Mouse (Mus musculus): ENCODE measurements around the gene Plekha8. TPM values are rescaled to one million over a fixed set of nuclear protein-coding genes. Genes with fewer than 3 reads are reported as not detected.
A peak's percentile ranks its signal among the peaks of the same experiment; 100 is the strongest.

Plekha8 gene
- polyA plus RNA-seq (2015; fragmentation: Nextera tagmentation; extraction: Ambion mirVana), result 2.8 and 3.8 TPM in 2 replicates

DNA sequence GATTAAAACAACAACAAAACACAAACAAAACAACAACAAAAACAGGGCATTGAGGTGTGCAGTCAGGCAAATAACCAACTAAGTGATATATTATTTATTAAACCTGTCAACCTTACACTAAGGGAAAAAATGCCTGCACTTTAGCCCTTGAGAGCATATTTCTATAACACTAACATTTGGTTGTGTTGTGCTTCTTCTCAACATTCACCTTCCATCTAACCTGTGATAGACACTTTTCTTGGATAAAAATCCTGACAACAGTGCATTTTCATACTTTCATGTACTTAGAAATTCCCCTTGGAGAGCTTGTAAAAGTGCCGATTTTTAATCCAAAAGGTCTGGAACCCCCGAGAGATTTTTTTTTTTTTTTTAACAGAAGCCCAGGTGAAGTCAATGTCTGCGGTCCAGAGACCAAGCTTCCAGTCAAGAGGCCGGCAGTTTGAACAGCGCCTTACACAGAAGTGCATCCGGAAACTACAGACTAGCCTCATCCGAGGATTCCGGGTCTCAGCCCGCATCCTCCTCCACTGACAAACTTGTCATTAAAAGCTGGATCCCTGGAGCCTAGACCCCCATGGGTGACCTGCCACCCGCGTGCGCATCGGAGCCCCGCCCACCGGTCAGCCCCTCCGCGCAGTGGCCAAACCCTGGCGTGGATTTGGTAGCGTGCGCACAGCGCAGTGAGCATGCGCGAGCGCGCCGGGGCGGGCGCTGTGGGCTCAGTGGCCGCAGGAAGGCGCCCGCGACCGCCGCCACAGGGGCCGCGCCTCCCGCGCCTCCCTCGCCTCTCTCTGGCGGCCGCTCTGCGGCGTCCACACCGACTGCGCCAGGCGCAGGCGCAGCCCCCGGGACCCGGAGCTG lies at the start of gene Plekha8:
TSS of gene Plekha8 (plus strand) at position 643 of the 861 bp plus-strand sequence.
- Histone ChIP-seq H3K4me2 (peak within 1 kb of the TSS; percentile 96), H3K36me3 (no peaks in the 10 kb centered on the region), H3K9me3 (replicated peaks) (no peaks in the 10 kb centered on the region), H3K9ac (peak within 1 kb of the TSS; percentile 82), H3K27me3 (peaks cover 16% of the 10 kb centered on the region), H3K4me3 (replicated peaks) (peak within 1 kb of the TSS; percentile 78), H3K27ac (peak within 1 kb of the TSS; percentile 32; the same call in 1 of the 2 replicates), H3K4me1 (replicated peaks) (peaks cover 37% of the 10 kb centered on the region)
- ATAC-seq (ENCODE audit: low read depth) (peak; percentile 90), DNase-seq (peak; percentile 86)
- 1% methylated on average over 49 of the region's 49 CpGs for WGBS (ENCODE audit: insufficient replicate concordance)

DNA sequence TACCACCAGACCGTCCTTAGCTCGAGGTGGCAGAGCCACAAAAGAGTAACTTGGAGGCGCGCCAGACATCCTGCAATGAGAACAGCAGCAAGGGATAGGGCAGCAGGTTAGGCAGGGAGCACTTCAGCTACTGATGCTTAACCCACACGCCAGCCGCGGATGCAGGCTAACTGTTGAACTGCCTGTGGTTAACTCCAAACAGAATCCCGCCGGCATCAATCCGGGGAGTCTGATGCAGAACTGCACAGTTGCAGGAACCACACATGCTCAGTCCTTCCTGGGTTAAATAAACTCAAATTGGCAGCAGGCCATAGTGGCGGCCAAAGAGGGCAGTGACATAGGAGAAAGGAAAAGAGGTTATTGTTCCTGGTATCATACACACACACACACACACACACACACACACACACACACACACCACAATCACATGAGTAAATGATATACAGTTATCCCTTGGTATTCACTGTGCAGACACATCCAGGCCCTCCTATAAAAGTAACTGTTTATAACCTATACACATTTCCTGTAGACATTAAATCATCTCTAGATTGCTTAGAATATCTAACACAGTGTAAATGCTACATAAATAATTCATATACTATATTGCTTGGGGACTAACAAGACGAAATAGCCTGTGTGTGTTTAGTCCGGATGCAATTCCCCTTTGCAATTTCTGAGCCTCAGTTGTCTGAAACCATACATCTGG lies 46.4 kb upstream of the Plekha8 start:
- ATAC-seq (ENCODE audit: low read depth), result no peak
- DNase-seq, result no peak
- no peak overlapping the region for H3K4me2 ChIP-seq
- no peak overlapping the region for H3K9ac ChIP-seq
- H3K4me3 ChIP-seq (replicated peaks), result no peak overlapping the region
- H3K36me3 ChIP-seq, result no peaks in the 10 kb centered on the region
- no peaks in the 10 kb centered on the region for H3K9me3 ChIP-seq (replicated peaks)
- WGBS (ENCODE audit: insufficient replicate concordance), result 76% methylated on average over 13 of the region's 13 CpGs
- no peaks in the 10 kb centered on the region for H3K27me3 ChIP-seq
- H3K4me1 ChIP-seq (replicated peaks), result no peaks in the 10 kb centered on the region
- no peak overlapping the region for H3K27ac ChIP-seq

DNA sequence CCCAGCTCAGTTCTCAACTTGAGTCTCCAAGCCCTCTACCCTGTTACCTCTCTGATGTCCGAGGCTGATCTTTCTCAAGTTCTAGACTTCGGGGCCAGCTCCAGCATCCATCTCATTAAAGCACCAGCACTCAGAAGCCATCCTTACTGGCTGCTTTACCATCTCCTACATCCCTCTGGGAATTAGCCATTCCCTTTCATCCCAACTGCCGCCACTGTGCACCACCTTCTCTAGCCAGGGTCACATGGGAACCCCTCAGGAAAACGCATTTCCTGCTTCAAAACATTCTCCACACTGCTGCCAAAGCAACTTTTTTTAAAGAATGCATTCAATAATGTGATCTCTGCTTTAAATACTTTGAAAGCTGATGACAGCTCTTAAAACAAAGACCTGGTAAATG lies 45.6 kb upstream of the Plekha8 start:
- Histone ChIP-seq H3K27me3 (no peaks in the 10 kb centered on the region), H3K9me3 (replicated peaks) (no peaks in the 10 kb centered on the region), H3K36me3 (no peaks in the 10 kb centered on the region), H3K9ac (no peak overlapping the region), H3K4me3 (replicated peaks) (no peak overlapping the region), H3K27ac (no peak overlapping the region), H3K4me1 (replicated peaks) (no peaks in the 10 kb centered on the region), H3K4me2 (no peak overlapping the region)
- WGBS (ENCODE audit: insufficient replicate concordance), result 56% methylated on average over 4 of the region's 4 CpGs
- DNase-seq (no peak), ATAC-seq (ENCODE audit: low read depth) (no peak)

DNA sequence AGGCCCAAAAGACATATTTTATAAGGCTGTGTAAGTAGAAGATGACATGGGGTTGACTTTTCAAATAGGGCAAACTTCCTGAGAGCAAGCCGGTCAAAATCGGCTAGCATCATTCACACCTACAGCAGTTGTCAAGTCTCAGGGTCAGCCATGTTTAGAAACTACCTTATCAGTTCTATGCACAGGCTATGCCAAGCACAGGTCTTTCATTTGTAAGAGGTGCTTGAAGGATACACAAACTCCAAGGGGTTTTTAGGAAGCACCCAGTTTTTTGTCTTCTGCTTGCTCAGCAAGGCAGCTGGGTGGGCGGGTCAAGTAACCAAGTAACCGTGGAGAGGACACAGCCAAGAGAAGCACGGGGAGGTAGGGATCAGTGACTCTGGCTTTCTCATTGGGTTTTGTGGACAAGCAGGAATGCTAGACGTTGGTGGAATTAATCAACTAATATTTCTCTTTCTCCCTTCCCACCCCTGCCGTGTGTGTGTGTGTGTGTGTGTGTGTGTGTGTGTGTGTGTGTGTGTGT lies 44.0 kb upstream of the Plekha8 start:
- ATAC-seq (ENCODE audit: low read depth) (no peak), DNase-seq (no peak)
- H3K9ac ChIP-seq, result no peak overlapping the region
- 63% methylated on average over 6 of the region's 7 CpGs for WGBS (ENCODE audit: insufficient replicate concordance)
- H3K36me3 ChIP-seq, result no peaks in the 10 kb centered on the region
- H3K27ac ChIP-seq, result no peak overlapping the region
- no peaks in the 10 kb centered on the region for H3K9me3 ChIP-seq (replicated peaks)
- H3K4me2 ChIP-seq, result no peak overlapping the region
- no peak overlapping the region for H3K4me3 ChIP-seq (replicated peaks)
- H3K4me1 ChIP-seq (replicated peaks), result no peaks in the 10 kb centered on the region
- H3K27me3 ChIP-seq, result no peaks in the 10 kb centered on the region

DNA sequence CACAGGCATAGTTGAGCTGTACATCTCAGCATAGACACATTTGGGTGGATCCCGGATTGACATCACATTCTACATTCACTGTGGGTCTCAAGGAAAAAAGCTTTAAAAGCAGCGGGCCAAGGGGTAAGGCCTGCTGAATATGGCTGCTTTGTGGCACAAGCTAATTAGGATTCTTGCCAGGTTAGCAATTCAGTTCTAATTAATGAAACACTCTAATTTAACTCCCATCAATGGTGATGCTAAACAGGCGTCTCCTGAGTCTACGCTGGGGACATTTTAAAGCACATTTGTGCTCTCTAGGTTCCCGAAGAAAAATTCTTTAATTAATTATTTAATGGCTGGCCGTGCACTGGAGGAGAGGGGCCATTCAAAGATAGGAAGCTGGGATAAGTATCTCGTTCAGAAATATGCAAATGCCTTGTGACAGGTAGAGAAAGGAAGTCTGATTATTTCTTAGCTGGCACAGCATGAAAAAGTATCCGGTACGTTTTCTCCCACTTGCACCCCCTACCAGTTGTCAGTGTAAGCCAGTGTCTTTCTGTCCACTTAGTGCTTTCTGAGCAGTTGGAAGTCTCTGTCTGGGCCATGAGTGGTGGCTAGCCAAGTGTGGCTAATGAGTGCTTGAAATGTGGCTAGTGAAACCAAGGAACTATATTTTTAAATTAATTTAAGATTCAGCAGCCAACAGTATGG lies 42.0 kb upstream of the Plekha8 start:
- Histone ChIP-seq H3K9me3 (replicated peaks) (no peaks in the 10 kb centered on the region), H3K36me3 (no peaks in the 10 kb centered on the region), H3K27ac (no peak overlapping the region), H3K4me3 (replicated peaks) (no peak overlapping the region), H3K9ac (no peak overlapping the region), H3K4me1 (replicated peaks) (no peaks in the 10 kb centered on the region), H3K27me3 (no peaks in the 10 kb centered on the region), H3K4me2 (no peak overlapping the region)
- WGBS (ENCODE audit: insufficient replicate concordance), result 63% methylated on average over 9 of the region's 9 CpGs
- ATAC-seq (ENCODE audit: low read depth) (no peak), DNase-seq (no peak)

DNA sequence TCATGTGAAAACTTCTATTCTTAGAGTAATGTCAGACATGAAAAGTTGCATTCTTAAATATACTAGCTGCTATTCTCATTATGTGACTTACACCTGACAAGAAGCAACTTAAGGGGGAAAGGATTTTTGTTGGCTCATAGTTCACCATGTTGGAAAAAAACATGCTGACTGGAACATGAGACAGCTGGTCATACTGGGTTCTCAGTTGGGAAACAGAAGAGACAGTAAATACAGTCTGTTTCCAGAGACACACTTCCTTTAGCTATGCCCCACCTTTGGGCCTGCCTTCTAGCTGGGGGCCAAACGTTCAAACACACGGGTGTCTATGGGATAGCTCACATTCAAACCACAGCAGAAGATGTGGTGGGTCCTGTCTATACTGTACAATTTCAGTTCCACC lies 41.3 kb upstream of the Plekha8 start:
- DNase-seq, result no peak
- H3K4me3 ChIP-seq (replicated peaks), result no peak overlapping the region
- H3K27ac ChIP-seq, result no peak overlapping the region
- 60% methylated on average over 2 of the region's 2 CpGs for WGBS (ENCODE audit: insufficient replicate concordance)
- no peaks in the 10 kb centered on the region for H3K4me1 ChIP-seq (replicated peaks)
- no peaks in the 10 kb centered on the region for H3K27me3 ChIP-seq
- no peak overlapping the region for H3K4me2 ChIP-seq
- H3K9ac ChIP-seq, result no peak overlapping the region
- H3K36me3 ChIP-seq, result no peaks in the 10 kb centered on the region
- ATAC-seq (ENCODE audit: low read depth), result no peak
- no peaks in the 10 kb centered on the region for H3K9me3 ChIP-seq (replicated peaks)

DNA sequence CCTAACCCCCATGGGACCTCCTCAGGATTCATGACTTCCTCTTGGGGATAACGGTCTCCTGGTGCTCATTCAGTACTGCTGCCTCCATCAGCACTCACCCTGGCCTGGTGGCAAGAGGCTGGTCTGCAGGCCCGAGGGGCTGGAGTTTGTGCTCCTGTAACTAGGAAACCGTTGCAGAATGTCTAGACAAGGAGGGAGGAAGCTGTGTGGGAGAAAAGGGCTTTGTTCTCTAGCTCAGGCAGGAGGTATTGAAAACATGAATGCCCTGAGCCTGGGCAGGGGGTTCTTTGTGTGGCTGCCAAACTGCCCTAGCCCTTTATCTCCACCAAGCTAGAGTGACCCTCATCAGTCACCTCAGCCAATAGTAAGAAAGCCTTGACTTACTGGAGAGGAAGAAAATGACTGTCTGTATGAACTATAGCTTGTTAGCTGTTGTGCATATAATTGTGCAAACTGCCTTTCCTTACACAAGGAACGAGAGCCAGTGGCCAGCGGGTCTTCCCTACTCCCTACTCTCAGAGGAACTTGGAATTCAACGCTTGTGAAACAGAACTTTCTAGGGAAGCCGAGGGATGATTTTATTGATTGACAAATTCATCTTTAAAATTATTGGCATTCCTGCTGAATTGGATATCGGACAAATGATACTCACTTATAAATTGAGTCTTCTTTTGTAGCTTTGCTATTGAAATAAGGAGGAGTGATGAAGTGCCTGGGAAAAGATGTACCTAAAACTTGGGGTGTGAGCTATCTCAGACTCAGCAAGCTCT lies 40.4 kb upstream of the Plekha8 start:
- no peaks in the 10 kb centered on the region for H3K27me3 ChIP-seq
- no peak overlapping the region for H3K4me3 ChIP-seq (replicated peaks)
- H3K9me3 ChIP-seq (replicated peaks), result no peaks in the 10 kb centered on the region
- no peaks in the 10 kb centered on the region for H3K4me1 ChIP-seq (replicated peaks)
- H3K9ac ChIP-seq, result no peak overlapping the region
- H3K36me3 ChIP-seq, result no peaks in the 10 kb centered on the region
- H3K4me2 ChIP-seq, result no peak overlapping the region
- H3K27ac ChIP-seq, result no peak overlapping the region
- ATAC-seq (ENCODE audit: low read depth) (no peak), DNase-seq (no peak)
- WGBS (ENCODE audit: insufficient replicate concordance), result 49% methylated on average over 8 of the region's 8 CpGs

DNA sequence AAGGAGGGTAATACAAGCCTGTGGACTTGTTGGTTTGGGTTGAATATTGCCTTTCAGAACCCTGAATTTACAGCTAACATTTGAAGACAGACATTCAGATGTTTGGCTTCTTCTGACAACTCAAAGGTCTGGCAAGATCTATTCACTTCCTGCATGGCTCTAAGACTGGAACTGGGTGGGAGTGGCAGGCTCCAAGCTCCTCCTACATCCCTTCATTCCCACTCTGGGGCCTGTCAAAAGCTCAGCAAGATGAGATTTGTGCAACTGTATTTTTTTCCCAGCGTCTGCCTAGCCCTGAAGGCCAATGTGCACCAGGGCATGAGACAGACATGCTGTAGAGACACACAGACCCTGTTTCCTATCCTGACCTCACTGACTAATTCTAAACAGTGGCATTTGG lies 39.1 kb upstream of the Plekha8 start:
- no peak overlapping the region for H3K4me2 ChIP-seq
- ATAC-seq (ENCODE audit: low read depth) (no peak), DNase-seq (no peak)
- no peaks in the 10 kb centered on the region for H3K27me3 ChIP-seq
- H3K9me3 ChIP-seq (replicated peaks), result no peaks in the 10 kb centered on the region
- no peak overlapping the region for H3K9ac ChIP-seq
- 40% methylated on average over 1 of the region's 1 CpGs for WGBS (ENCODE audit: insufficient replicate concordance)
- H3K4me3 ChIP-seq (replicated peaks), result no peak overlapping the region
- no peak overlapping the region for H3K27ac ChIP-seq
- no peaks in the 10 kb centered on the region for H3K4me1 ChIP-seq (replicated peaks)
- H3K36me3 ChIP-seq, result no peaks in the 10 kb centered on the region

DNA sequence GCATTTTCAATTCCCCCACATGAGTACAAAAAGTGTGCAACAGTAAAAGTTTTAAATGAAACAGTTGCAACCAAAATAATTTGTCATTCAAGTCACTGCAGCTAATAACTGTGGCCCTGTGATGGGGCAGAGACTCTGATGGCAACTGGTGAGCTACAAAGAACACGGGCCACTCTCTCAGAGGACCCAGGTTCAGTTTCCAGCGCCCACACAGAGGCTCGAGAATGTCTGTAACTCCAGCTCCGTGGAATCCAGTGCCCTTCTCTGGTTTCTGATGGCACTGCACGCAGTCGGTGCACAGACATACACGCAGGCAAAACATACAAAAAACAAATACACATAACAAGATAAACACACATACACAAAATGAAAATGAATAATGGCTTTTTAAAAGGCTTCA lies 37.2 kb upstream of the Plekha8 start:
- no peak overlapping the region for H3K27ac ChIP-seq
- no peaks in the 10 kb centered on the region for H3K27me3 ChIP-seq
- ATAC-seq (ENCODE audit: low read depth), result no peak
- H3K9ac ChIP-seq, result no peak overlapping the region
- 62% methylated on average over 7 of the region's 7 CpGs for WGBS (ENCODE audit: insufficient replicate concordance)
- no peak for DNase-seq
- H3K4me3 ChIP-seq (replicated peaks), result no peak overlapping the region
- no peaks in the 10 kb centered on the region for H3K36me3 ChIP-seq
- no peaks in the 10 kb centered on the region for H3K4me1 ChIP-seq (replicated peaks)
- H3K9me3 ChIP-seq (replicated peaks), result no peaks in the 10 kb centered on the region
- no peak overlapping the region for H3K4me2 ChIP-seq

DNA sequence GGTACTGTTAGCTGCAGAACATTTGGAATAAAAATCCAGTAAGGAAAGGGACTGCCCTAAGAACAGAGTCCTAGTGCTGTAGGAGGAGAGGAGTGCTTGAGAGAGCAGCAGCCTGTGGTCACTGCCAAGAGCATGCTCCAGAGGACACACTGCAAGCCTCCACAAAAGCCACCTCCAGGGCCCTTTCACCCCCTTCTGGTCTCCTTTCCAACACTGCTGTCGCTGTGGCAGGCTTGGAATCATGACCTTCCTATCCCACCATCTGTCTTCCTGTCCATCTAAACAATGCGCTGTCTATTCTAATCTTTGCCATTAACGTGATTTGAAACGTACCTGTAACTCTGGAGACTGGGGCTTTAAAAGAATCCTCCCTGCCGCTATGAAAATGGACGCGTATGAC lies 36.4 kb upstream of the Plekha8 start:
- Histone ChIP-seq H3K4me1 (replicated peaks) (no peaks in the 10 kb centered on the region), H3K27me3 (0 out of 2 replicates have a peak, but pooled peaks cover under 1% of the 10 kb centered on the region), H3K4me3 (replicated peaks) (no peak overlapping the region), H3K9ac (no peak overlapping the region), H3K9me3 (replicated peaks) (no peaks in the 10 kb centered on the region), H3K36me3 (no peaks in the 10 kb centered on the region), H3K27ac (no peak overlapping the region), H3K4me2 (no peak overlapping the region)
- no peak for ATAC-seq (ENCODE audit: low read depth)
- 65% methylated on average over 7 of the region's 7 CpGs for WGBS (ENCODE audit: insufficient replicate concordance)
- no peak for DNase-seq

All from liver, embryonic 13.5 days (tissue).